Mouse (Mus musculus): ENCODE measurements around the gene Gm13694.

Gene Gm13694

DNA sequence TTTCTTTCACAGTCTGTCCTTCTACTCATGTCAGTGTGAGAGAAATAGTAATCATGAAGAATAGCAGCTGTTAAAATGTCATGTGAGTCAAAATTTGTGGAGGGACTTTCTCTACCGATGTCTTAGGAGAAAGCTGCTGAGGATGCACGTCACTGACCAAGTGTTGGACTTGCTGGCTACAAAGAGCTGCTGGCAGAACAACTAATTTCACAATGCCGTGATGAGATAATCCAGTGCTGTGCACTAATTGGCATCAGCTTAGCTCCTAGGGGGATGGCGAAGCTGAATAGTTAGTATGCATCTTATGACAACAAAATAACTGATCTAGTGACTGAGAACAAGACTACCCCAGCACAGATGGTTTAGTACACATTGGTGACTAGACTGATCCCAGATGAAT is 46.5 kb downstream of the Gm13694 start:
- no peak for DNase-seq (ENCODE audit: low spot score)

Data from urinary bladder, postnatal 14 days (tissue).